Mouse (Mus musculus) embryonic facial prominence, embryonic 10.5 days (tissue): ENCODE results near the gene Cmtm7. TPM values are rescaled to one million over a fixed set of nuclear protein-coding genes. Genes with fewer than 3 reads are reported as not detected.

ENCODE experiments used
- DNase-seq: peaks from one replicate; pipeline ENCODE4 v3.0.0-alpha.2; 2017; ENCODE audit warnings: low spot score
- H3K27ac ChIP-seq: fragments of 300-500 bp; sonication (generic); replicated peaks from 2 replicates; pipeline ENCODE4 v1.5.1; 2016; ENCODE audit warnings: mild to moderate bottlenecking
- H3K27me3 ChIP-seq: fragments of 300-500 bp; sonication (generic); replicated peaks from 2 replicates; pipeline ENCODE4 v1.6.1; 2016; ENCODE audit warnings: low read depth, mild to moderate bottlenecking; ENCODE audit not compliant: poor library complexity, severe bottlenecking
- H3K36me3 ChIP-seq: fragments of 300-500 bp; sonication (generic); replicated peaks from 2 replicates; pipeline ENCODE4 v1.6.1; 2016; ENCODE audit warnings: mild to moderate bottlenecking, moderate library complexity
- H3K4me1 ChIP-seq: fragments of 300-500 bp; sonication (generic); 2 replicates; pipeline ENCODE4 v1.6.1; 2016
- H3K4me3 ChIP-seq: fragments of 300-500 bp; sonication (generic); 2 replicates; pipeline ENCODE4 v1.5.1; 2016; ENCODE audit warnings: mild to moderate bottlenecking, moderate library complexity
- H3K9me3 ChIP-seq: fragments of 300-500 bp; sonication (generic); 2 replicates; pipeline ENCODE4 v1.6.1; 2016; ENCODE audit warnings: mild to moderate bottlenecking
- WGBS: fragments of 180-500 bp; shearing (Covaris S2); methylation state at CpG from one replicate; pipeline ENCODE4 v1.1.7; 2016; 5-methylcytosine and 5-hydroxymethylcytosine counted together
- polyA plus RNA-seq: library from polyadenylated mRNA; unstranded; fragments of >200 nt; fragmentation: Nextera tagmentation; extraction: Ambion mirVana; gene quantifications from 2 replicates; pipeline ENCODE4 v1.2.1, GENCODE M21; 2016

The Cmtm7 gene
- polyA plus RNA-seq, 1 experiment from 2014 or later: 88.0 TPM

GRCm38 (mm10) chr9:114810837-114811236 lies 29.2 kb upstream of the Cmtm7 start:
- no peak overlapping the region for H3K27ac ChIP-seq
- H3K36me3 ChIP-seq: no peaks in the 10 kb centered on the region
- H3K4me3 ChIP-seq: no peak overlapping the region
- H3K9me3 ChIP-seq: no peaks in the 10 kb centered on the region
- 87% methylated on average over 11 of the region's 11 CpGs for WGBS
- 0 out of 2 replicates have a peak, but pooled peaks cover 7% of the 10 kb centered on the region for H3K4me1 ChIP-seq
- DNase-seq: no peak
- no peaks in the 10 kb centered on the region for H3K27me3 ChIP-seq

GRCm38 (mm10) chr9:114808671-114809070 lies 27.0 kb upstream of the Cmtm7 start:
- H3K27ac ChIP-seq: no peak overlapping the region
- 0 out of 2 replicates have a peak, but pooled peaks cover 13% of the 10 kb centered on the region for H3K4me1 ChIP-seq
- H3K36me3 ChIP-seq: no peaks in the 10 kb centered on the region
- 89% methylated on average over 5 of the region's 5 CpGs for WGBS
- DNase-seq: no peak
- H3K4me3 ChIP-seq: no peak overlapping the region
- no peaks in the 10 kb centered on the region for H3K27me3 ChIP-seq
- no peaks in the 10 kb centered on the region for H3K9me3 ChIP-seq

- Histone ChIP-seq H3K27me3 (no peaks in the 10 kb centered on the region; the same call in 1 of the 2 replicates), H3K9me3 (no peaks in the 10 kb centered on the region), H3K4me1 (0 out of 2 replicates have a peak, but pooled peaks cover 13% of the 10 kb centered on the region), H3K4me3 (no peak overlapping the region), H3K27ac (no peak overlapping the region), H3K36me3 (no peaks in the 10 kb centered on the region)
- DNase-seq: no peak
- WGBS: 75% methylated on average over 8 of the region's 8 CpGs
Observed at GRCm38 (mm10) chr9:114807261-114807660, 25.6 kb upstream of the Cmtm7 start.

- Histone ChIP-seq H3K27me3 (peaks cover 4% of the 10 kb centered on the region; the same call in 1 of the 2 replicates), H3K4me1 (peaks cover 22% of the 10 kb centered on the region), H3K9me3 (no peaks in the 10 kb centered on the region), H3K27ac (no peak overlapping the region), H3K4me3 (no peak overlapping the region), H3K36me3 (no peaks in the 10 kb centered on the region)
- 76% methylated on average over 19 of the region's 19 CpGs for WGBS
- DNase-seq: no peak
Observed at GRCm38 (mm10) chr9:114805151-114805671, 23.6 kb upstream of the Cmtm7 start.

- no peak overlapping the region for H3K4me3 ChIP-seq
Observed at GRCm38 (mm10) chr9:114802191-114802590, 20.5 kb upstream of the Cmtm7 start.

GRCm38 (mm10) chr9:114801301-114801700 lies 19.6 kb upstream of the Cmtm7 start:
- Histone ChIP-seq H3K4me1 (peaks cover 58% of the 10 kb centered on the region), H3K27ac (no peak overlapping the region; the same call in 1 of the 2 replicates), H3K4me3 (no peak overlapping the region), H3K9me3 (no peaks in the 10 kb centered on the region), H3K27me3 (peaks cover 4% of the 10 kb centered on the region; the same call in 1 of the 2 replicates), H3K36me3 (no peaks in the 10 kb centered on the region)
- WGBS: 18% methylated on average over 15 of the region's 15 CpGs
- peak; percentile 46 for DNase-seq

More at GRCm38 (mm10) chr9:114802191-114802590, 20.5 kb upstream of the Cmtm7 start:
- Histone ChIP-seq H3K4me1 (peaks cover 49% of the 10 kb centered on the region), H3K36me3 (no peaks in the 10 kb centered on the region), H3K9me3 (no peaks in the 10 kb centered on the region), H3K27me3 (peaks cover 4% of the 10 kb centered on the region; the same call in 1 of the 2 replicates), H3K27ac (no peak overlapping the region)
- DNase-seq: no peak
- WGBS: 84% methylated on average over 1 of the region's 1 CpGs

- Histone ChIP-seq H3K36me3 (no peaks in the 10 kb centered on the region), H3K4me3 (no peak overlapping the region), H3K27me3 (peaks cover 4% of the 10 kb centered on the region; the same call in 1 of the 2 replicates), H3K27ac (peak overlapping the region; percentile 42; the same call in 1 of the 2 replicates), H3K4me1 (peaks cover 62% of the 10 kb centered on the region), H3K9me3 (no peaks in the 10 kb centered on the region)
- 36% methylated on average over 10 of the region's 10 CpGs for WGBS
- DNase-seq: peak; percentile 47
Observed at GRCm38 (mm10) chr9:114799498-114800107, 17.9 kb upstream of the Cmtm7 start.

- WGBS: 28% methylated on average over 6 of the region's 6 CpGs
- Histone ChIP-seq H3K4me3 (no peak overlapping the region), H3K4me1 (peaks cover 66% of the 10 kb centered on the region), H3K36me3 (no peaks in the 10 kb centered on the region), H3K9me3 (no peaks in the 10 kb centered on the region), H3K27me3 (peaks cover 4% of the 10 kb centered on the region; the same call in 1 of the 2 replicates), H3K27ac (peak overlapping the region; percentile 42; the same call in 1 of the 2 replicates)
- peak; percentile 65 for DNase-seq
Observed at GRCm38 (mm10) chr9:114798845-114799244, 17.2 kb upstream of the Cmtm7 start.

- WGBS: 57% methylated on average over 11 of the region's 11 CpGs
- Histone ChIP-seq H3K4me3 (no peak overlapping the region), H3K9me3 (no peaks in the 10 kb centered on the region), H3K4me1 (peaks cover 66% of the 10 kb centered on the region), H3K27ac (peak overlapping the region; percentile 42; the same call in 1 of the 2 replicates), H3K36me3 (no peaks in the 10 kb centered on the region), H3K27me3 (peaks cover 4% of the 10 kb centered on the region; the same call in 1 of the 2 replicates)
- peak; percentile 90 for DNase-seq
Observed at GRCm38 (mm10) chr9:114797329-114798004, 15.8 kb upstream of the Cmtm7 start.

GRCm38 (mm10) chr9:114796473-114797050 lies 14.9 kb upstream of the Cmtm7 start:
- no peak for DNase-seq
- H3K4me1 ChIP-seq: peaks cover 71% of the 10 kb centered on the region
- peak overlapping the region; percentile 59 for H3K27ac ChIP-seq
- H3K36me3 ChIP-seq: no peaks in the 10 kb centered on the region
- H3K4me3 ChIP-seq: no peak overlapping the region
- H3K9me3 ChIP-seq: no peaks in the 10 kb centered on the region
- 46% methylated on average over 11 of the region's 11 CpGs for WGBS
- 0 out of 2 replicates have a peak, but pooled peaks cover 4% of the 10 kb centered on the region for H3K27me3 ChIP-seq

- peaks cover 64% of the 10 kb centered on the region for H3K4me1 ChIP-seq
- no peaks in the 10 kb centered on the region for H3K27me3 ChIP-seq
- H3K9me3 ChIP-seq: no peaks in the 10 kb centered on the region
- WGBS: 46% methylated on average over 4 of the region's 4 CpGs
- H3K36me3 ChIP-seq: no peaks in the 10 kb centered on the region
- H3K4me3 ChIP-seq: no peak overlapping the region
- H3K27ac ChIP-seq: 0 out of 2 replicates have a peak overlapping the region, but pooled peaks have one; percentile 26
- DNase-seq: no peak
Observed at GRCm38 (mm10) chr9:114794491-114794890, 12.8 kb upstream of the Cmtm7 start.

- WGBS: 86% methylated on average over 9 of the region's 9 CpGs
Observed at GRCm38 (mm10) chr9:114793764-114794295, 12.2 kb upstream of the Cmtm7 start.

More at GRCm38 (mm10) chr9:114793764-114794295, 12.2 kb upstream of the Cmtm7 start:
- H3K4me1 ChIP-seq: peaks cover 57% of the 10 kb centered on the region
- H3K27ac ChIP-seq: no peak overlapping the region
- no peak overlapping the region for H3K4me3 ChIP-seq
- no peaks in the 10 kb centered on the region for H3K36me3 ChIP-seq
- no peak for DNase-seq
- no peaks in the 10 kb centered on the region for H3K27me3 ChIP-seq
- no peaks in the 10 kb centered on the region for H3K9me3 ChIP-seq
